Mouse (Mus musculus) MEL (cell line): ENCODE data around the gene Gm4353. TPM values are rescaled to one million over a fixed set of nuclear protein-coding genes. Genes with fewer than 3 reads are reported as not detected.

Experiments used
- DNase-seq: peaks from one replicate; pipeline ENCODE4 v3.0.0; 2011; ENCODE audit warnings: low read depth, low spot score
- H3K27ac ChIP-seq: 2 replicates; pipeline ENCODE4 v1.5.1; 2012; ENCODE audit warnings: low read depth, mild to moderate bottlenecking, control low read depth, low read length, moderate library complexity; ENCODE audit not compliant: control insufficient read depth
- H3K27me3 ChIP-seq, 2 experiments: fragments of 150-350 bp in 1 of 2; sonication (generic) in 1 of 2; 2 replicates each; pipeline ENCODE4 v1.6.1; 2012; ENCODE audit warnings: low read length in 2 of 2, mild to moderate bottlenecking in 2 of 2, improper control_type of control experiment in 1 of 2, moderate library complexity in 1 of 2; ENCODE audit not compliant: insufficient read depth in 2 of 2, control insufficient read depth in 1 of 2
- H3K36me3 ChIP-seq, 2 experiments: 2 replicates each; pipeline ENCODE4 v1.6.1; 2012 to 2014; ENCODE audit warnings: low read length in 2 of 2, improper control_type of control experiment in 1 of 2, inconsistent platforms in 1 of 2, mild to moderate bottlenecking in 1 of 2; ENCODE audit not compliant: insufficient read depth in 2 of 2, control insufficient read depth in 1 of 2
- H3K4me1 ChIP-seq, 2 experiments: fragments of 150-350 bp in 1 of 2; sonication (generic) in 1 of 2; 2 replicates each; pipeline ENCODE4 v1.6.1; 2012; ENCODE audit warnings: low read length in 2 of 2, improper control_type of control experiment in 1 of 2, mild to moderate bottlenecking in 1 of 2; ENCODE audit not compliant: insufficient read depth in 2 of 2, control insufficient read depth in 1 of 2
- H3K4me3 ChIP-seq, 2 experiments: fragments of 150-350 bp in 1 of 2; sonication (generic) in 1 of 2; 2 replicates each; pipeline ENCODE4 v1.5.1; 2012; ENCODE audit warnings: low read depth in 2 of 2, low read length in 2 of 2, mild to moderate bottlenecking in 2 of 2, moderate library complexity in 2 of 2, control low read depth in 1 of 2, improper control_type of control experiment in 1 of 2; ENCODE audit not compliant: control insufficient read depth in 1 of 2, insufficient read depth in 1 of 2
- H3K79me2 ChIP-seq: 2 replicates; pipeline ENCODE4 v1.6.1; 2012; ENCODE audit warnings: mild to moderate bottlenecking, low read length, moderate library complexity; ENCODE audit not compliant: control insufficient read depth, poor library complexity, insufficient read depth
- H3K9ac ChIP-seq: 2 replicates; pipeline ENCODE4 v1.6.1; 2012; ENCODE audit warnings: low read depth, mild to moderate bottlenecking, control low read depth, low read length, moderate library complexity; ENCODE audit not compliant: control insufficient read depth, poor library complexity, severe bottlenecking
- H3K9me3 ChIP-seq: fragments of 150-350 bp; sonication (generic); replicated peaks from 2 replicates; pipeline ENCODE4 v1.6.1; 2012; ENCODE audit warnings: mild to moderate bottlenecking, low read length, improper control_type of control experiment, moderate library complexity; ENCODE audit not compliant: insufficient read depth
- BHLHE40 ChIP-seq: IDR thresholded peaks from 2 replicates; pipeline ENCODE4 v1.6.1; 2012; ENCODE audit warnings: low read depth, mild to moderate bottlenecking, inconsistent platforms, low read length, improper control_type of control experiment, borderline replicate concordance
- CHD2 ChIP-seq: IDR thresholded peaks from 2 replicates; pipeline ENCODE4 v1.6.1; 2011; ENCODE audit warnings: low read length, improper control_type of control experiment
- CTCF ChIP-seq, 3 experiments: IDR thresholded peaks in 2 of 3; conservative IDR thresholded peaks in 1 of 3; 2 replicates each; pipeline ENCODE4 v1.5.1; 2011 to 2012; ENCODE audit warnings: low read length in 3 of 3, low read depth in 2 of 3, mild to moderate bottlenecking in 2 of 3, improper control_type of control experiment in 1 of 3, inconsistent platforms in 1 of 3, mixed read lengths in 1 of 3, moderate library complexity in 1 of 3; ENCODE audit not compliant: control insufficient read depth in 1 of 3, insufficient read depth in 1 of 3, poor library complexity in 1 of 3, severe bottlenecking in 1 of 3
- E2F4 ChIP-seq: IDR thresholded peaks from 2 replicates; pipeline ENCODE4 v1.6.1; 2011; ENCODE audit warnings: low read depth, low read length, improper control_type of control experiment, borderline replicate concordance
- ELF1 ChIP-seq: IDR thresholded peaks from 2 replicates; pipeline ENCODE4 v1.6.1; 2014; ENCODE audit warnings: low read depth, mild to moderate bottlenecking, inconsistent platforms, low read length, improper control_type of control experiment, moderate library complexity
- EP300 ChIP-seq, 2 experiments: IDR thresholded peaks; 2 replicates each; pipeline ENCODE4 v1.6.1; 2011; ENCODE audit warnings: improper control_type of control experiment in 2 of 2, low read length in 2 of 2, low read depth in 1 of 2, mild to moderate bottlenecking in 1 of 2
- GATA1 ChIP-seq: IDR thresholded peaks from 2 replicates; pipeline ENCODE4 v1.6.1; 2011; ENCODE audit warnings: low read depth, low read length, improper control_type of control experiment
- MEF2A ChIP-seq: IDR thresholded peaks from 2 replicates; pipeline ENCODE4 v1.6.1; 2014; ENCODE audit warnings: low read depth, mild to moderate bottlenecking, inconsistent platforms, low read length, improper control_type of control experiment; ENCODE audit not compliant: poor library complexity, insufficient replicate concordance, severe bottlenecking; ENCODE audit errors: extremely low read depth
- MXI1 ChIP-seq: IDR thresholded peaks from 2 replicates; pipeline ENCODE4 v1.6.1; 2011; ENCODE audit warnings: mild to moderate bottlenecking, low read depth, low read length, improper control_type of control experiment
- MYB ChIP-seq: IDR thresholded peaks from 2 replicates; pipeline ENCODE4 v1.6.1; 2011; ENCODE audit warnings: mild to moderate bottlenecking, low read depth, low read length, improper control_type of control experiment
- MYC ChIP-seq: IDR thresholded peaks from 2 replicates; pipeline ENCODE4 v1.6.1; 2011; ENCODE audit warnings: low read depth, mild to moderate bottlenecking, low read length, improper control_type of control experiment, moderate library complexity
- NRF1 ChIP-seq: IDR thresholded peaks from 2 replicates; pipeline ENCODE4 v1.6.1; 2014; ENCODE audit warnings: low read depth, mild to moderate bottlenecking, inconsistent platforms, low read length, improper control_type of control experiment, moderate library complexity; ENCODE audit not compliant: poor library complexity, insufficient read depth, severe bottlenecking
- RAD21 ChIP-seq: IDR thresholded peaks from 2 replicates; pipeline ENCODE4 v1.6.1; 2011; ENCODE audit warnings: mild to moderate bottlenecking, low read depth, low read length, improper control_type of control experiment
- SIN3A ChIP-seq: IDR thresholded peaks from 2 replicates; pipeline ENCODE4 v1.6.1; 2012; ENCODE audit warnings: low read length, improper control_type of control experiment, inconsistent platforms
- SMC3 ChIP-seq: IDR thresholded peaks from 2 replicates; pipeline ENCODE4 v1.6.1; 2011; ENCODE audit warnings: low read depth, low read length, improper control_type of control experiment
- TAL1 ChIP-seq: IDR thresholded peaks from 2 replicates; pipeline ENCODE4 v1.6.1; 2012; ENCODE audit warnings: mild to moderate bottlenecking, inconsistent platforms, low read length, moderate library complexity, mixed read lengths
- TCF12 ChIP-seq: IDR thresholded peaks from 2 replicates; pipeline ENCODE4 v1.6.1; 2014; ENCODE audit warnings: low read depth, mild to moderate bottlenecking, inconsistent platforms, low read length, improper control_type of control experiment, moderate library complexity
- UBTF ChIP-seq: IDR thresholded peaks from 2 replicates; pipeline ENCODE4 v1.6.1; 2012; ENCODE audit warnings: low read depth, mild to moderate bottlenecking, inconsistent platforms, low read length, improper control_type of control experiment, moderate library complexity, borderline replicate concordance; ENCODE audit not compliant: insufficient read depth
- USF1 ChIP-seq: IDR thresholded peaks from 2 replicates; pipeline ENCODE4 v1.6.1; 2014; ENCODE audit warnings: low read depth, mild to moderate bottlenecking, inconsistent platforms, low read length, improper control_type of control experiment, moderate library complexity
- ZC3H11A ChIP-seq: IDR thresholded peaks from 2 replicates; pipeline ENCODE4 v1.6.1; 2012; ENCODE audit warnings: low read depth, mild to moderate bottlenecking, inconsistent platforms, low read length, improper control_type of control experiment
- ZMIZ1 ChIP-seq: IDR thresholded peaks from 2 replicates; pipeline ENCODE4 v1.6.1; 2012; ENCODE audit warnings: low read depth, mild to moderate bottlenecking, inconsistent platforms, low read length, improper control_type of control experiment, moderate library complexity
- ZNF384 ChIP-seq: IDR thresholded peaks from 2 replicates; pipeline ENCODE4 v1.6.1; 2012; ENCODE audit warnings: low read depth, mild to moderate bottlenecking, inconsistent platforms, low read length, improper control_type of control experiment
- polyA plus RNA-seq, 2 experiments: library from polyadenylated mRNA; stranded (reverse) in 1 of 2; unstranded in 1 of 2; fragments of >175 nt in 1 of 2; fragments of >200 nt in 1 of 2; gene quantifications; 2 replicates each; pipeline versions ENCODE4 v1.2.1 to v1.2.4; 2012; ENCODE audit warnings: low replicate concordance in 2 of 2, low read depth in 1 of 2; ENCODE audit not compliant: insufficient read length in 2 of 2, insufficient read depth in 1 of 2, missing spikeins in 1 of 2
- total RNA-seq: library from RNA; depleted of rRNA; stranded (reverse); fragments of 300-350 nt; gene quantifications from 2 replicates; pipeline ENCODE4 v1.2.3, GENCODE M21; 2012

The Gm4353 gene
- total and polyA plus RNA-seq, 3 experiments: 21.0 to 22.7 TPM; not detected in 1

GRCm38 (mm10) chr7:116039538-116040466 is 44.6 kb downstream of the Gm4353 start:
- H3K27me3 ChIP-seq: peaks cover 3 to 10% of the 10 kb centered on the region in 2 experiments
- H3K9me3 ChIP-seq: no peaks in the 10 kb centered on the region
- no peaks in the 10 kb centered on the region for H3K36me3 ChIP-seq
- H3K4me1 ChIP-seq: no peaks in the 10 kb centered on the region
- TF ChIP-seq CTCF (IDR thresholded peaks at IDR 0.05 in 2 of 3, conservative IDR thresholded peaks at IDR 0.05 in 1 of 3; ENCODE audit: control insufficient read depth in 1 of 3, insufficient read depth in 1 of 3, low read depth in 2 of 3, low read length in 3 of 3, poor library complexity in 1 of 3, severe bottlenecking in 1 of 3) (peak; percentile 77 to 94 (median 88)), TCF12 (no peak), SIN3A (peak; percentile 16; the same call in 1 of the 2 replicates), MXI1 (0 out of 2 replicates have a peak, but pooled peaks have one; percentile 24), MYC (no peak), MEF2A (no peak), RAD21 (peak; percentile 96), SMC3 (peak; percentile 88), ZC3H11A (peak; percentile 88)
- TF ChIP-seq, all 39 proteins: peak for 6
- DNase-seq: peak; percentile 84
- Histone ChIP-seq H3K4me3 (peak overlapping the region; percentile 64 to 71), H3K79me2 (no peaks in the 10 kb centered on the region), H3K9ac (peak overlapping the region; percentile 37), H3K27ac (no peak overlapping the region)

- Histone ChIP-seq H3K79me2 (no peaks in the 10 kb centered on the region), H3K9me3 (no peaks in the 10 kb centered on the region), H3K4me1 (no peaks in the 10 kb centered on the region), H3K36me3 (no peaks in the 10 kb centered on the region), H3K9ac (peak within 1 kb of the TSS; percentile 37), H3K27ac (no peak within 1 kb of the TSS), H3K27me3 (peaks cover 0 to 10% of the 10 kb centered on the region in 2 experiments), H3K4me3 (peak within 1 kb of the TSS; percentile 64 to 71)
- peak; percentile 5 for DNase-seq
- TF ChIP-seq SMC3: no peak
- TF ChIP-seq ELF1: no peak
- no peak for TF ChIP-seq MYC
- TF ChIP-seq TAL1: no peak
- no peak for TF ChIP-seq UBTF
- TF ChIP-seq ZMIZ1: no peak
- TF ChIP-seq NRF1: no peak
- no peak for TF ChIP-seq ZC3H11A
- TF ChIP-seq GATA1: no peak
- TF ChIP-seq BHLHE40: no peak
- TF ChIP-seq TCF12: no peak
- no peak for TF ChIP-seq MEF2A
- TF ChIP-seq MYB: no peak
- TF ChIP-seq USF1: no peak
- TF ChIP-seq ZNF384: no peak
- TF ChIP-seq SIN3A: no peak
- no peak for TF ChIP-seq E2F4
- TF ChIP-seq EP300 (IDR thresholded peaks at IDR 0.05; ENCODE audit: low read depth in 1 of 2, low read length in 2 of 2): no peak
- no peak for TF ChIP-seq CHD2
Observed at GRCm38 (mm10) chr7:116039196-116039537, 45.3 kb downstream of the Gm4353 start, which contains the start of gene 1110004F10Rik. Gene 1110004F10Rik (plus strand): TSS chr7:116039397.
